Mouse (Mus musculus): ENCODE data around the gene Zfp12.
A peak's percentile ranks its signal among the peaks of the same experiment; 100 is the strongest.
"Not testable (repeated sequence)": the region's sequence is repeated elsewhere in the genome, so short reads cannot be mapped to it uniquely, and the experiment has no call there.

The Zfp12 gene

GRCm38 (mm10) chr5:143235028-143235693 lies at the start of gene Zfp12:
TSS of gene Zfp12 (plus strand) at chr5:143235163.
- peak; percentile 96 for DNase-seq (ENCODE audit: low read depth)

- not testable (repeated sequence) for DNase-seq (ENCODE audit: low read depth)
Measured at GRCm38 (mm10) chr5:143188014-143188413, 46.9 kb upstream of the Zfp12 start.

GRCm38 (mm10) chr5:143192806-143193205 lies 42.2 kb upstream of the Zfp12 start:
- DNase-seq (ENCODE audit: low read depth), result no peak

- peak; percentile 31 for DNase-seq (ENCODE audit: low read depth)
Measured at GRCm38 (mm10) chr5:143194747-143195146, 40.2 kb upstream of the Zfp12 start.

GRCm38 (mm10) chr5:143195166-143195565 lies 39.8 kb upstream of the Zfp12 start:
- no peak for DNase-seq (ENCODE audit: low read depth)

GRCm38 (mm10) chr5:143196506-143196905 lies 38.5 kb upstream of the Zfp12 start:
- no peak for DNase-seq (ENCODE audit: low read depth)

GRCm38 (mm10) chr5:143205015-143205414 lies 29.9 kb upstream of the Zfp12 start:
- no peak for DNase-seq (ENCODE audit: low read depth)

- no peak for DNase-seq (ENCODE audit: low read depth)
Measured at GRCm38 (mm10) chr5:143213832-143214231, 21.1 kb upstream of the Zfp12 start.

GRCm38 (mm10) chr5:143220996-143221395 lies 14.0 kb upstream of the Zfp12 start:
- no peak for DNase-seq (ENCODE audit: low read depth)

GRCm38 (mm10) chr5:143222287-143222686 lies 12.7 kb upstream of the Zfp12 start:
- no peak for DNase-seq (ENCODE audit: low read depth)

- no peak for DNase-seq (ENCODE audit: low read depth)
Measured at GRCm38 (mm10) chr5:143226790-143227189, 8.2 kb upstream of the Zfp12 start, which contains the start of gene Spdye4a. TSS of gene Spdye4a (minus strand) at chr5:143226890.

GRCm38 (mm10) chr5:143236036-143236435 lies 1.1 kb downstream of the Zfp12 start:
- DNase-seq (ENCODE audit: low read depth), result no peak

- no peak for DNase-seq (ENCODE audit: low read depth)
Measured at GRCm38 (mm10) chr5:143244926-143245325, 10.0 kb downstream of the Zfp12 start.

GRCm38 (mm10) chr5:143252039-143252438 lies 17.1 kb downstream of the Zfp12 start:
- no peak for DNase-seq (ENCODE audit: low read depth)

GRCm38 (mm10) chr5:143252791-143253185 lies 17.8 kb downstream of the Zfp12 start:
- no peak for DNase-seq (ENCODE audit: low read depth)

GRCm38 (mm10) chr5:143253186-143253880 lies 18.4 kb downstream of the Zfp12 start:
- no peak for DNase-seq (ENCODE audit: low read depth)

- DNase-seq (ENCODE audit: low read depth), result no peak
Measured at GRCm38 (mm10) chr5:143253881-143254486, 19.0 kb downstream of the Zfp12 start.

GRCm38 (mm10) chr5:143254487-143255130 lies 19.6 kb downstream of the Zfp12 start:
- DNase-seq (ENCODE audit: low read depth), result no peak

- DNase-seq (ENCODE audit: low read depth), result no peak
Measured at GRCm38 (mm10) chr5:143255131-143255519, 20.2 kb downstream of the Zfp12 start.

- DNase-seq (ENCODE audit: low read depth), result no peak
Measured at GRCm38 (mm10) chr5:143255802-143256201, 20.8 kb downstream of the Zfp12 start.

GRCm38 (mm10) chr5:143261636-143262035 lies 26.7 kb downstream of the Zfp12 start:
- no peak for DNase-seq (ENCODE audit: low read depth)

- DNase-seq (ENCODE audit: low read depth), result no peak
Measured at GRCm38 (mm10) chr5:143264689-143265088, 29.7 kb downstream of the Zfp12 start.

GRCm38 (mm10) chr5:143265409-143265808 lies 30.4 kb downstream of the Zfp12 start:
- DNase-seq (ENCODE audit: low read depth), result no peak
